Mouse (Mus musculus): ENCODE results near the gene Sh3glb2.

The Sh3glb2 gene

DNA sequence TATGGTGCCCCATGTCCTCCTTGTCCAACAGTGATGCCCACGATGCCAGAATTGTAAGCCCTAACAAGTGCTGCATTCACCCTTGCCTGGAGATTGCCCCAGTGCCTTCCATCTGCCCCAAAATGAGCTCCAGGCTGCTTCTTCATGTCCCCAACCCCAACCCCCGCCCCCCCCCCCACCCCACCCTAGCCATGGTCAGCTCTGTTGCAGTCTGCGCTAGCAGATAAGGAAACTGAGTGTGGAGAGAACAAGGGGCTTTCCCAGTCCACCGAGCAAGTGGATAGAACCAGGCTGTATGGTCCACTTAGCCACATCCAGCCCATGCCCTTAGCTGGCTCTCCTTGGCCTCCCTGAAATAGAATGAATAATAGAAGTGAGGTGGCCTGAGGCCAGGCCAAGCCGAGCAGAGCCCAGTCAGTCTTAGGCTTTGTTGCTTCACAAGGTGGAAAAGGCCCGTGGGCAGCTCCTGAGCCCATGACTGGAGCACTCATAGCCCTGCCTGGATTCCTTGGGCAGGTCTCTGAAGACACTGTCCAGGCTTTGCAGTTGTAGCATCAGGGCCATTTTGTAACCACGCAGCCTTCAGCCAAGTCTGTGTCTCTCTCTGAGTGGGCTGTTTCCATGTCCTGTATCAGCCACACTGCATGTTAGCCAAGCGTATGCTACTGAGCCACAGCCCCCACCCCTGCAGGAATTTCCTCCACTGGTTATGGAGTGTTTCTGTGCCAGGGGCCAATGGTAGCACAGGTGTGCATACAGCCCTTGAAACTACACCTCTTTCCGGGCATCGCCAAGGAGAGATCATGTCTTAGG is 21.6 kb upstream of the Sh3glb2 start:
- no peak for DNase-seq (ENCODE audit: low read depth, low spot score)

DNA sequence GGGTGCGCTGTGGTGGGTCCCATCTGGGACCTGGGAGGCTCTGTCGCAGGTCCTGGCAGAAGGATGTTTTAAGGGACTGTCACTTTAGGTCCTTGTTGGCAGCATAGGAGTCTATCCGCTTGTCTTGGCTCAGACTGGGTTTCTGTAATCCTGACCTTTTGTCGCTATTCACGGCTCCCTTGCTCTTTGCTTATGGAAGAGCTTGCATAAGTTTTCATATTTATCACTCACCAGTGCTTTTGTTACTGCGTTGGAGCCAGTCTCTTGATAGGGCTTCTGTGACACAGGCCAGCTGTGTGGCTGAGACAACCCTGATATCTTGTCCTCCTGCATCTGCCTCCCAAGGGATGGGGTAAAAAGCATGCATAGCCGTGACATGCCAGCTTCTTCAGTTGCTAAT is 20.2 kb upstream of the Sh3glb2 start:
- no peak for DNase-seq (ENCODE audit: low read depth, low spot score)

DNA sequence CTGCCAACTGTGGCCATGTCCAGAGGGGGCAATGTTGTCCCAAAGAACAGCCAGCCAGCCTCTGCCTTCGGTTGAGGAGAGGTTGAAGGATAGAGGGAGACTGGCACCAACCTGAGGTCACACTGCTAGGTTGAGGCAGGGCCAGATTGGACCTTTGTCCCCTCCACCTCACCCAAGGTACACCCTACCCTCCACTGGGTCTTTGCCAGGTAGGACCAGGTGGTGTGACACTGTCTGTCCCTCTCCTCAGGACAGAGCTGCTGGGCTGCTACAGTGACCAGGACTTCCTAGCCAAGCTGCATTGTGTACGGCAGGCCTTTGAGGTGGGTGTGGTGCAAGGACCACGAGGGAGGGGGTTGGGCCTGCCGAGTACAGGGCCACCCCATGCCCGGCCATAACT is 18.6 kb upstream of the Sh3glb2 start:
- no peak for DNase-seq (ENCODE audit: low read depth, low spot score)

- no peak for DNase-seq (ENCODE audit: low read depth, low spot score)
These were observed 16.8 kb upstream of the Sh3glb2 start for GRCm38 (mm10) chr2:30375893-30376292.

DNA sequence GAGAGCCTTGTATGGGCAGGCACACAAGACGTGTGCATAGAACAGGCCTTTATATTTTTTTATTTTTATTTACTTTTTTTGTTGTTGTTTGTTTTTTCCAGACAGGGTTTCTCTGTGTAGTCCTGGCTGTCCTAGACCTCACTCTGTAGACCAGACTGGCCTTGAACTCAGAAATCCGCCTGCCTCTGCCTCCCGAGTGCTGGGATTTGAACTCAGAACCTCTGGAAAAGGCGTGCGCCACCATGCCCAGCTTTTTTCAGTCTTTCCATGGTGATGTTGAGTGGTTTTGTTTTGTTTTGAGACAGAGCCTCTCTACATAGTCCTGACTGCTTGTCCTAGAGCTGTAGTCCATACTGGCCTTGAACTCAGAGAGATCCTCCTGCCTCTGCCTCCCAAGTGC is 13.6 kb upstream of the Sh3glb2 start:
- no peak for DNase-seq (ENCODE audit: low read depth, low spot score)

GRCm38 (mm10) chr2:30371544-30371943 is 12.4 kb upstream of the Sh3glb2 start:
- no peak for DNase-seq (ENCODE audit: low read depth, low spot score)

GRCm38 (mm10) chr2:30366203-30366602 is 7.1 kb upstream of the Sh3glb2 start:
- no peak for DNase-seq (ENCODE audit: low read depth, low spot score)

DNA sequence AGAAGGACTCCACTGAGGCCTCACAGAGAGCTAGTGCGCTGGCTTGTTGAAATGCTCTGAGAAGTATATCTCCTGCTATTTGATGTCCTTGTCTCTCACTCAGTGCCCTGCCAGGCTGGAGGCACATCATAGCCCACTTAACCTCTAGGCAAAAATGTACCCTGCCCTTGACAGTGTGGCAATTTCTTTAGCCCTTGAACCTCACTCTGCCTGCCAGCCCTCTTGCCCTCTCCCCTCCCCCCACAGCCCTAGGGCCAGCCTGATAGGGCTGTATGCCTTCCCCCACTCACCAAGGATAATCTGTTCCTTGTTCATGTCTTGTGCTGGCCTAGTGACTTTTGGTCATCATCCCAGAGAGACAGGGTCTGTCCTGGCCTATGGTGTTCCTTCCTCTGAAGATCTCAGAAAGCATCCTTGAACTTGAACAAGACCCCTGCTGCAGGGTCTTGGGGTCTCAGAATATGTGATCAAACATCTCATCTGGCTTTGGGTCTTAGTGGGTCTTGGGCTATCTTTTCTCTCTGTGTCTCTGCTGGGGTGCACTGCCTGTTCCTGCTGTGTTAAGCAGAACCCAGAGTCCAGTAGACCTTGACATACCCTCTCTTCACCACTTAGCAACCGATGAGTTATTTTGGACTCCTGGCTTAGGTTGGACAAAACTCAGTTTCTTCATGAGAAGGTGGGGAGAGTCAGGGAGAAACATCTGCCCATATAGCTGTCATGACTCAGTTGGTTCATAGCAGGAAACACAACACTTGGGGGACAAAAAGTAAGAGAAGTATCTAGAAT is 6.3 kb upstream of the Sh3glb2 start:
- DNase-seq (ENCODE audit: low read depth, low spot score): no peak

DNA sequence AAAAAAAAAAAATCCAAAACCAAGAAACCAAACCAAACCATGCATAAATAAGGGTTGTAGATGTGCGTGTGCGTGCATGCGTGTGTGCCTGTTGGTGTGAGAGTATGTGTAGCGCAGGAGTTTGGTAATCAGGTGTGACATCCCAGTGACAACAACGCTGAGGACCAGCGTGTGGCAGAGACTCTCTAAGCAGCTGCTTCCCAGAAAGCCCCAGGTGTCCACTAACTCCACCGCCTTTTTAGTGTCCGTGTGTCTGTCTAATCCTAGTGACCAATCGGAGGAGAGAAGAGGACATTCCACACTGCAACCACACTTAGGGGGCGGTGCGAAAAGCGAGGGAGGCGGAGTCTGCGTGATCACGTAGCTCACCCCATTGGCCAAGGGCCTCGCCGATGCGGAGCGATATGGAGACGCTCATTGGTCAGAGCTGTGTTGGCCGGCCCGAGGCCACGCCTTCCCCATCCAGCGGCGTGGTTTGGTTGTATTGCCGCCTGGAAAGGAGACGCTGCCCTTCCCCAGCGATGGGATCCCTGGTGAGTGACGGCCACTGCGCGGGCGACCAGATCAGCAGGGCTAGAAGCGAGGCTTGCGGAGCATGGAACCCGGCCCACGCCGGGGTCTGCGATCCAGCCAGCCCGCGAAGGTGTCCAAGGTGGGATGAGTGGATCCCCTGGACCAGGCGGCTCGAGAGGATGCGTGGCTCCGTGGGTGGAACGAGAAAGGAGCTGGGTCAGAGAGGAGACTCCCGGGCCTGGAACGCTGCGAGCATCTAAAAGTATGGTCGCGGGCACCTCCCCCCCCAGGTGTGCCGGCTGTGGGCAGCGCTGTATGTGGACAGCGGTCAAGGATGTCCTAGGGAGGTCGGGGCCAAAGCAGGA is 4.9 kb upstream of the Sh3glb2 start, which contains the start of gene Miga2:
Gene Miga2 (plus strand): TSS at position 461 of the 878 bp plus-strand sequence.
- peak; percentile 98 for DNase-seq (ENCODE audit: low read depth, low spot score)

DNA sequence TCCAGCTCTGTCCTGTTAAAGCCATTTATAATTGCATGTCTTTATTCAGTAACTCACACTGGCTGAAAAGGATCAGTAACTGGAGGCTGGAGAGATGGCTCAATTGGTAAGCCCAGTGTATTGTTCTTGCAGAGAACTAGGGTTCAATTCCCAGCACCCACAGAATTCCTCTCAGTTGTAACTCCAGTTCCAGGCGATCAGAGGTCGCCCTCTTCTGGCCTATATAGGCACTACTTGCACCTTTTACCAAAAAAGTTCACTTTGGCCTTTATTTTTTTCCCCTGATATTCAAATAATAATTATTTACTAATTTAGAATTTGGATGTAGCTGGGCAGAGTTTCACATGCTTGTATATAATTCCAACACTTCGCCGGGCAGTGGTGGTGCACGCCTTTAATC is 3.7 kb upstream of the Sh3glb2 start:
- peak; percentile 34 for DNase-seq (ENCODE audit: low read depth, low spot score)

DNA sequence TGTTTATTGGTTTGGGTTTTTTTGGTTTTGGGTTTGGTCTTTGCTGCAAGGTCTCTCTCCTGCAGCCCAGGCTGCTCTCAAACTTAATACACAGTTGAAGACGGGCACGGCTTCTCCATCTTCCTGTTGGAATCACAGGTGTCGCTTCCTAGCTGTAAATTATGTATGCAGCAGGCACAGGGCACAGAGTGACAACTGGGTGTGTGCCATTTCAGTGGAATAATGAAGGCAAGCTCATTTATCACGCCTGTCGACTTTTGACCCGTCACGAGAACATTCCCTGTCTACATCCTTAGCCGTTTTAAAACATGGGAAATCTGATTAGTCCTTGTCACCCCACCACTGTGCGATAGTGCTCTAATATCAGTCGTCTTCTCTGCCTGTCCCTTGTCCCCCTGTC is 1.5 kb upstream of the Sh3glb2 start:
- no peak for DNase-seq (ENCODE audit: low read depth, low spot score)

DNA sequence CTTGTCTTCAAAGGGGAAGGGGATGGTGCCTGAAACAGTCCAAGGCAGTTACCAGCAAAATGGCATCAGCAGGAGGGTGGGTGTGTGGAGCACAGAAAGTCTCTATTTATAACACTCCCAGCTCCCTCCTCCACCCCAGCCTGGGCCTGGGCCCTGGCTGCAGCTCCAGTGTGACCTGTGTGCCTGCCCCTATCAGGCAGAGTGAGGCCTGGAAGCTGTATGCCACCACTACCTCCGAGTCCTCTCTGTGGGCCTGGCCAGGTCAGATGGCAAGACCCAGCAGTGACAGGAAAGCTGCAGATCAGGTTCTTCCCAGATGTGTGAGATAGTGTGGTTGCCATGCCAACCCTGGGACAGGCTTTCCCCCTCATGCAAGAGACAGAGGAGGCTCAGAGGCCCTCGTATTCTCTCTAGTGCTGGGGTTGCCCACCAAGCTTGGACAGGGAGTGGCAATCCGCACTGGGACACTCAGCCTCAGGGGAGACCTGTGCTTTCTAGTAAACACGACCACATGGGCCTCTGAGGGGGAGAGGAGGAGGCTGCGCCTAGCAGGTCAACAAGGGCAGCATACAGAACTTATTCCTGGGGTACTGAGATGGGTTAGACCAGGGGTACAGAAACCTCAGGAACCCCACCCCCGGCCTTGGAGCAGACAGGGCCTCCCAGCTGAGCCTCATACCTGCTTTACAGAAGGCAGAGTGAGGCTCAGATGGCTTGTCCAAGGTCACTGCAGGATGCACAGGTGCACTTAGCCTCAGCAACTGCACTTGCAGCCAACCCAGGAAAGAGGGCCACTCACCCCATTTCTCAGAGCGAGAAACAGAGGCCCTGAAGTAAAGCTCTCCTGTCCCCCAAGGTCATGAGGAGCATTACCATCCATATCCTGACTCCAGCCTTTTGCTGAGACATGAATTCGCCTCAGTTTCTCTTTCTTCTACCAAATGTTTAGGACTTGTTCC is 1.3 kb downstream of the Sh3glb2 start:
- DNase-seq (ENCODE audit: low read depth, low spot score): peak; percentile 13

DNA sequence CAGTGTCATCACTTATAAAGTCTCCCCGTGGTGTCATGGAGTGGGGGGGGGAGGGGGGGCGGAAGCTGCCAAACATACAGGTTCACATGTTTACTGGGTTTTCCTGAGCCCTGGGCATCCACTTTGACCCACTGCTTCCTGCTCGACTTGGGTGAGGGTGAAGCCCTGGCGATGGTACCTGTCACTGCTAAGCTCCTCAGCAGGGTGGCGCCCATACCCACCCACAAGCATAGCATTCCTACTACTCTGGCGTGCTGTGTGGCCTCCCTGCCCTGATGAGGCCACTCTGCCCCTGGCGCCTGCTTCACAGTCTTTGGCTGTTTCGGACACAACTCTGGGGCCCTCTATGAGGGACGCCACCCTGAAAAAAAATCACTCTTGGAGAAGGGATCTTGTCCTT is 2.2 kb downstream of the Sh3glb2 start:
- no peak for DNase-seq (ENCODE audit: low read depth, low spot score)

- no peak for DNase-seq (ENCODE audit: low read depth, low spot score)
These were observed 2.9 kb downstream of the Sh3glb2 start for GRCm38 (mm10) chr2:30356266-30356665.

DNA sequence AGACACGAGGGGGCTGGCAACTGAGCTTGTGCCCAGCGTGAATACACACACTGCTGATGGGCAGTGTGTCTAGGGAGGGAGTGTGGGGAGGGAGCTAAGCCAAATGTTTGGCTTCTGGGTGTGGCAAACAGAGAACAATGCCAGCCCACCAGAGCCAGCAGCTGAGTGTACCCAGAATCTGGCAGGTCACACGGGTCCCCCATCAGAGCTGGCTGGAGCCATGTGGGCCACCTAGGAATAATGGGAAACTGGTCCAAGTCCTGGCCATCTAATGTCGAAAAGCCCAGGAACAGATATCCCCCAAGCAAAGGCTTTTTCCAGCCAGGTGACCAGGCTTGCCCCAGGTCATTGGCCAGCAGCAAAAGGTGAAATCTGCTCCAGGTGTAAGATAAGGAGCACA is 3.3 kb downstream of the Sh3glb2 start:
- no peak for DNase-seq (ENCODE audit: low read depth, low spot score)

- no peak for DNase-seq (ENCODE audit: low read depth, low spot score)
These were observed 8.0 kb downstream of the Sh3glb2 start for GRCm38 (mm10) chr2:30351149-30351548.

- DNase-seq (ENCODE audit: low read depth, low spot score): no peak
These were observed 9.9 kb downstream of the Sh3glb2 start for GRCm38 (mm10) chr2:30349196-30349595.

- no peak for DNase-seq (ENCODE audit: low read depth, low spot score)
These were observed 13.0 kb downstream of the Sh3glb2 start for GRCm38 (mm10) chr2:30345971-30346676.

DNA sequence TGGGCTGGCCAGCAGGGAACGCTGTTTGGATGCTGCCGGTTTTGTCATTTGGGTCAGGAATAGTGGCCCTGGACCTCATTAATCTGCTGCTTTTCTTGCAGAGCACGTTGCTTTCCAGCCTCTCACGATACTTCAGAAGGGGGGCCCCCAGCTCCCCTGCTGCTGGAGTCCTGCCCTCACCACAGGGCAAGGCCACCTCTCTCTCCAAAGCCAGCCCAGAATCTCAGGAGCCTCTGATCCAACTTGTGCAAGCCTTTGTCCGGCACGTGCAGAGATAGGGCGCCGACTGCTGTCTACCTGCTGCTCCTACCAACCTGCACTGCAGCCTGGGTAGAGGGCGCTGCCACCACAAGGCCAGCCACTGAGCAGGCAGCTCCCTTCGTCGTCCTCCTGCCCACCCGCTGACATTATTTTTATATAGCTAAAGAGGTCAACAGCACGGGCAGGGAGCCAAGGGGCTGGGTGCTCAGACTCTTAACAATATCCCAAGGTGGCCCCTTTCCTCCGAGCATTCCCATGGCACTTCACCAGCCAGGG is 15.5 kb downstream of the Sh3glb2 start:
- DNase-seq (ENCODE audit: low read depth, low spot score): no peak

DNA sequence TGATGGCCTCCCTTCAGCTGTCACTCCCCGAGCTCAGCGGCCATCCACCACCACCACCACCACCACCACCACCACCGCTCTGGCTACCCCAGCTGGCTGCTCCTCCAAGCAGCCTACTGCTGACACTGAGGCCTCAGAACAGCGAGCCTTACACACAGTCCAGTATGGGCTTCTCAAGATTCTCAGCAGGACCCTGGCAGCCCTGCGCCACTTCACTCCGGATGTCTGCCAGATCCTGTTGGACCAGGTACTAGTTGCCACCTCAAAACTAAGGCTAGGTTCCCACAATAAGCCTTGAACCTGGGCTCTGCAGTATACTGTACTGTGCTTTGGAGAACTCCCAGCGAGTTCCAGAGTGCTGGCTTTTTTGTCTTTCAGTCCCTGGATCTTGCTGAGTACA is 16.6 kb downstream of the Sh3glb2 start:
- DNase-seq (ENCODE audit: low read depth, low spot score): no peak

Data from CD4-positive, CD25-positive, alpha-beta regulatory T cell, adult 2 months (primary cell).